Mouse (Mus musculus) left cerebral cortex, postnatal 25 days (tissue): ENCODE measurements at regions not wholly inside any gene's neighbourhood (a gene's known extent, or its start where the extent isn't known, plus 50 kb on each side); places are given as distances from the start of the nearest gene placed in this dataset.

Experiments
- DNase-seq, 2 experiments: peaks; one replicate each; pipeline ENCODE4 v3.0.0; 2022; ENCODE audit warnings: low spot score in 2 of 2, mixed read lengths in 1 of 2
- intact Hi-C: fragments of 180-260 bp; cut with DNase I; formaldehyde crosslinking; loops from one replicate; pipeline ENCODE4 v1.15.1; 2025

DNA sequence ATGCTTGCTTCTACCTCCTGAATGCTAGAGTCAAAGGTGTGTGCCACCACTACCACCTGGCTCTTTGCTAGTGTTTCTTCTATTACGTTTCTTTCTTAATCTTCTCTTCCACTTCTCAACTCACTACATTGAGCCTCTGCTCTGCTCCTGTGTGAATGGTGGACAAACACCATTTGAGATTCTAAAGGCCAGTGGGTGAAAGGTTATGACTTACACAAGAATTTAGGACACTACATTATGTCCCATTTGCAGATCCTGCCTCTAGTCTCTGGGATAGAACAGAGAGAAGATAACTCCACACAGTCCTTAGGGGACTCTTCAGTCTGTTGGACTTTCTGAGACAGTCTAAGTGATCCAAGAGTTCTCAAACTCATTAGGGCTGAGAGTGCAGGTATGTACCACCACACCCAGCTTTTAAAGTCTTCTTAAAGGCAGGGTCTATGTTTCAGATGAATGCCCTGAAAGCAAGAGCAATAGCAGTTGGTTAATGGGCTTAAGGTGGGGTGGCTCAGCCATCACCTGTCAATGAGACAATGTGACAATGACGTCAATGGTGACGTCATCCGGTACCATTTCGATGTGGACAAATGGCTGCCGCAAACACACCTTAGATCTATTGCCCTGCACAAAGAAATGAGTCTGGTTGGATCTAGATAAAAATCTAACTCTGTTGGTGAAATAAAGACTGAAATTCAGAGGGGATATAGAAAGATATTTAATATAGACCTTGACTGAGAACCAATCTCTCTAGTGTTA, 131.4 kb downstream of the Cd24a start:
- DNase-seq, result no peak
- intact Hi-C loops, result no loop called here

- no peak for DNase-seq
Measured at GRCm38 (mm10) chr10:43710186-43710885, 132.3 kb downstream of the Cd24a start.

GRCm38 (mm10) chr10:43710886-43711256, 132.8 kb downstream of the Cd24a start:
- intact Hi-C loops, result no loop called here

More at GRCm38 (mm10) chr10:43710186-43710885, 132.3 kb downstream of the Cd24a start:
- intact Hi-C loops, result no loop called here

GRCm38 (mm10) chr10:43712657-43713056, 134.6 kb downstream of the Cd24a start:
- intact Hi-C loops, result no loop called here
- DNase-seq, result peak in 1 of 2 experiments; percentile 60

More at GRCm38 (mm10) chr10:43710886-43711256, 132.8 kb downstream of the Cd24a start:
- no peak for DNase-seq

DNA sequence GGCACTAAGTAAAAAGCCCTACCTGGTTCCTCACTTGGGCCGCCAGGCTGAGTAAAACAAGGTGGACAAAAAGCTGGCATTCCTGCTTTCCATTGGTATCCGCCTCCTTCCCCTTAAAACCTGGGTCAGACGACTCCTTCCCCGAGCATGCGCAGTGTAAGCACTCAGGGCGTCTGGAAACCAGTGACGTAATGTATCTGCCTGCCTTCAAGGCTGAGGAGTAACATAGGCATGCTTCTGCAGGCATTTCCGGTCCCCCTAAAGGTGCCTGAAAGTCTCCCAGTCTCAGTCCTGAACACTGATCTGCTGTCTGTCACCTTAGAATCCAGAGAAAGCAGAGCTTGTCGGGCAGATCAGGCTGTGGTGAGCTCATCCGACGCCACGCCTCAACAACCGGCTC, 140.7 kb downstream of the Cd24a start:
- intact Hi-C loops, result no loop called here
- DNase-seq, result no peak

DNA sequence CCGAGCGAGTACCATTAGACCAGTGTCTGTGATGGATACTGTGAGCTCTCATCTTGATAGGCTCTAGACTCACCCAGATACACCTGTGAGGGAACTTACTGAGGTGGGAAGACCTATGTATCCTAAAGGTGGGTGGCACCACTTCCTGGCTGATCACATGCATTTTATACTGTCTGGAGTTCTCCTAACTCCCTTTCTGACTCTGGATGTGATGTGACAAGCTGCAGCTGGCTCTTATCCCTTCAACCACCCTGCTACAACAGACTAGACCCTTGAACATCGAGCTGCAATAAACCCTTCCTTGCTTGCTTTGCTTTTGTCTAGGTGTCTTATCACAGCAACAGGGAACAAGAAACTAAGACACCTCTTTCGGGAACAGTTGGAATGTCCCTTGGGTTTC, 143.3 kb downstream of the Cd24a start:
- intact Hi-C loops, result no loop called here
- no peak for DNase-seq

DNA sequence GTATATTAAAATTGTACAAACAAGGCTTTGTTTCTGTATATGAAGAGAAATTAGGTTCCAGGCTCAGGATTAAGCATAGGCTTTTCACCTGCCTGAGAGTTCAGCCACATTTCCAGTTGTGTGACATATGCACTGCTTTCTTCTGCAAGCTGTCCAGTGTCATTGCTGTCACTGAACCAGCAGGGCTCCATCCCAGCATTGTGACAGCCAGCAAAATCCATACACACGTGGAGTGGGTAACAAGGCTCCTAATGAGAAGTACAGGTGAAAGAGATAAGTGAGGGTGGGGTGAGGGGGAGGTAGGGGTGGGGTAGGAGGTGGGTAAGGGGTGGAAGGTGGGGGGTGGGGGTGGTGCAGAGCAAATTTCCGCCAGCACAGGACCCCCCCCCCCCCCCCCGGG, 144.1 kb downstream of the Cd24a start:
- intact Hi-C loops, result no loop called here
- no peak for DNase-seq

GRCm38 (mm10) chr10:43722711-43723614, 144.9 kb downstream of the Cd24a start:
- no peak for DNase-seq
- intact Hi-C loops, result no loop called here

- intact Hi-C loops, result no loop called here
Measured at GRCm38 (mm10) chr10:43723615-43723937, 145.5 kb downstream of the Cd24a start.

DNA sequence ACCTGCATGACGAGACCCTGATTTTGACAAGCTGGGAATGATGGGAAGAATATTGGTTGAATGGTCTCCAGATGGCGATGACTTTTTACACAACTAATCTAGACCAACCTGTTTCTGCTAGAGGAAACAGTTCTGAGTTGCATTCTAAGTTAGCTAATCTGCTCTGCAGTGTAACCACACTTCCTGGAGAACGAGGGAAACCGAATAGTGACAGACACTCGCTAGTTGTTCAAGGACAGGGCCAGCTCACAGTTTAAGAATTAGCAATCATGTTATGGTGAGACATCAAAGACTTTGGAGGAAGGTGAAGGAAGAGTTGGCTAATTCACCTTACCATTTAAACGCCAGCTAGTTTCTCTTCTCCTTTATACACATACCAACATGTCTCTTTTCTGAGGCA, 149.7 kb downstream of the Cd24a start:
- intact Hi-C loops, result no loop called here
- DNase-seq, result no peak

More at GRCm38 (mm10) chr10:43723615-43723937, 145.5 kb downstream of the Cd24a start:
- no peak for DNase-seq

DNA sequence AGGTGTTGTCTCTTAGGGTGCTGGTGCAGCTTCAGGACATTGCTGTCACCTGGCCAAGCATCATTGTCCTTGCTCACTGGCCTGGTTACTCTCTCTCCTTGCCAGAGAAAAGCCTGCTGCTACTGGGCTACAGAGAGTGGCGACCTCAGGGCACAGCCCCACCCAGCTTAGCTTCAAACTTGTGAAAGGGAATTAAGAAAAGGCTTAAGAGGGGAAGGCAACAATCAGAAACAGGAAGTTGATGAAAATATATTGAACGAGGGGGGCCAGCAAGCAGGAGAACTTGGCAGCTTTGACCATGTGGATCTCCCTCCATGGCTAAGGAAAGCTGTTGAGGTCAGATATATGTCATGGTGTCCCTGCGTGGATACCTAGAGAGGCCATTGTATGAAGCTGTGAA, 151.1 kb downstream of the Cd24a start:
- DNase-seq, result no peak
- intact Hi-C loops, result no loop called here

DNA sequence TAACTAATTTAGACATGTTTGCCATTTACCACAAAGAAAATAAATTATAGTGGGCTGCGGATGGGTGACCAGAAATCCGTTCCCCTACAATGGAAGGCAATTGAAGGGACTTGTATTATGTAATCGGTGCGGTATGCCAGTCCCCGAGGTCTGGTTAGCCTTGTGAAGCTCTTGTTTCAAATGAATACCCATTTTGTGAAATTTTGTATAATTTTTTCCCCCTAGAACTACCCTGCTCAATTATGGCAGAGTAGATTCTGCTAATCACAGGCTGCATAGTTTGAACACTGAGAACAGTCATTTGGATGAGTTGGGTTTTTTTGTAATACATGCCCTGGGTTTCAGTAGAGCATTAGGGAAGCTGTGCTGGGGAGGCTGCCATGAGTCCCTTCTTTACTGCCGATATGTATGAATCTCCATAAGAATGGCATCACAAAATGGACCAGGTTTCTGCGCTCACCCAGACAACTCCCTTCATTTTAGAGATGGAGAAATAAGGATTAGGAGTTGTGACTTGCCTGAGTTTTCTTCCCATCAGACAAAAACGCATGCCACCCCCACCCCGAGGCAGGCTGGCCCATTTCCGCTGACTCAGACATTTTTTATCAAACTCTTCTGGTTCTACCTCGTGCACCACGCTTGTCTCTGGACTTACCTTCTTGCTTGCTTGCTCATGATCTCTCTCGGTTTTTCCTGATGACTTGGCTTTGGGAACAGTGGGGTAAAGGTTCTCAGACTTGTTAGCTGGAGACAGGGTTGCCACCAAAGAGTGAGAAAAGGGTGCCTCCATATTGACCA, 155.7 kb downstream of the Cd24a start:
- intact Hi-C loops, result no loop called here
- DNase-seq, result no peak

GRCm38 (mm10) chr10:43739181-43739580, 161.1 kb downstream of the Cd24a start:
- intact Hi-C loops, result no loop called here
- no peak for DNase-seq

DNA sequence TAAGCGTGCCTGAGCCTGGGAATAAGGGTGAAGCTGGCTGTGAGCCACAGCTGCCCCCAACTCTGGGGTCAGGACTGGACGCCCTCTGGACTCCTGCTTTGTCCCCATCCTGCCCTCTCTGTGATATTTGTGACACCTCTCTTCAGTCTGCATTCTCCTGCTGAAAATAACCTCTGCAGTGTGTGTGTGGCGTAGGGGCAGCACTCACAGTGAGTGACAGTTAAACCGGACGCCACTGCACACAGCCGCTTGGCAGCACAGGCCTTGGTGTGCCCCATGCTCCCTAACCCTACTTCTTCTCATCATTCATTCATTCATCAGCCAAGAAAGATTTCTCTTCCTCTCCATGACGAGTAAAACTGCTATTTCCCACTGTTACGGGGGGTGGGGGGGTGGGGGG, 161.6 kb downstream of the Cd24a start:
- intact Hi-C loops, result loop anchor here (10.0 kb wide), 1 partner anchor 165 kb away; the partner anchor contains the start of gene Cd24a
- DNase-seq, result no peak

GRCm38 (mm10) chr10:43740204-43740865, 161.2 kb downstream of the Qrsl1 start:
- peak; percentile 45 to 59 for DNase-seq
- intact Hi-C loops, result loop anchor here (10.0 kb wide), 1 partner anchor 166 kb away; the partner anchor contains the start of gene Cd24a

DNA sequence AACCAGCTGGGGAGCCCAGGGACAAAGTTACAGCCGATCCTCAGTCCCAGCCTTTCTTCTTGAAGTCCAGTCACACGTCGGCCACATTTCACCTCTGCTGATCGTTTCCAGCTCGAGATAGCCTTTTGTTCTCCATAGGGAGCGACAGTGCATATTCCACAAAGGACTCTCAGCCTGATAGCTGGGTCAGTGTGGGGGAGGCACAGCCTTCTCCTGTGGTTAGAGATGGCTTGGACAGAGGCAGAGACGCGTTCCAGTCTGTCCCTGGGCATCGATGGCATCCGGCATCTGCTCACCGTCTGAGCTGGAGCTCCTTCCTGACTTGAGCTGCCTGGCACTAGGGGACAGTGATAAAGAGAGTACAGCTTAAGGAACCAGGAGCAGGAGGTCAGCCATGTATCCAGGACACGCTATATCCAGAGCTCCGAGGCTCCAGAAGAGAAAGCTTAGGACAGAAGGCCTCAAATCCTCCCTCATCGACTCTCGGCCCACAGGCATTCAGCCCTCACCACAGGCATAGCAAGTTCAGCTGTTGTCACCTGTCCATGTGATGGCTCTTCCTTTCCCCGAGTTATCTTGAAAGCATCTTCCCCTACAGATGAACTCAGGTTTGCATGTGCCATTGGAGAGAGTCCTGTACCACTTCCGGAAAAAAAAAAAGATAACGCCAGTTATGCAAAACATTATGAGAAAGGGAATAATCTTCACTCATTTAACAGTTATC, 160.0 kb downstream of the Qrsl1 start:
- no peak for DNase-seq
- intact Hi-C loops, result loop anchor here (10.0 kb wide), 1 partner anchor 167 kb away; the partner anchor contains the start of gene Cd24a

DNA sequence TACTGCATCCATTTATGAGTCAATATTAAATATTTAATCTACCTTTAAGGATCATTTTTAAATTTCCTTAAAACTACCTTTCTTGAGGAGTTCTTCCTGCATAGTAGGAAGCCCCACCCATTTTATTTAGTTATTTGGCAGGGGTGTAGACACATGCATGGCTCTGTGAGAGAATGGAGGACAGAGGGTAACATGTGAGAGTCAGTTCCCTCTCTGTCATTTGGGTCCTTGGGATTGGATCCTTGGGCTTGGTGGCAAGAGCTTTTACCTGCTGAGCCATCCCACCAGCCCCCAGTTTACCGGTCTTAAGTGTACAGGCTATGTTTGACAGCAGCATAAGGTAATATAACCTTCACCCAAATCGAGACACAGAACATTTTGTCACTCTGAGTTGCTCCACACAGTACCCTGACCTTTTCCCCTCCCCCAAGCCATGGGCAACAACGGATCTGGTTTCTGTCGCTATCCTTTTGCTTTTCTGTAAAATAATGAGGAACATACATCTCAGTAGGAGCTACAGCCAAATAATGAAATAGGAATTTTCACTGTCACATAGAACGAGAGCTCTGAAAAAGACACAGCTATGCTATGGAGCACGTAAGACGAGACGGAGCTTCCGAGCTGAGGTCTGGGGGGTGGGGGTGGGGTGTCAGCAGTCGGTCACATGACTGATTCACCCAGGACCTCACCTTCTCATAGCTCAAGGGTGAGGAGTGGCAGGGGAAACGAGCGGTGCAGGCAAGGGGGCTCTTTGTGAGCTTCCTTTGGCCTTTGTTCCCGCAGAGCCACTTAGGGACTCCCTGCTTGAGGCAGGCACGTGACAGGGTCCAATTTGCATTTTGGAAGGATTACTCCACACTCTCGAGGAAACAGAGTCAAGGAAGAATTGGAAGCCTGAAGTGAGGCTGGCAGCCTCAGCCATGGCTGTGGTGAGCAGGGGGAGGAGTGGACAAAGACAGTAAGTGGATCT, 159.2 kb downstream of the Qrsl1 start:
- intact Hi-C loops, result loop anchor here (10.0 kb wide), 1 partner anchor 168 kb away; the partner anchor contains the start of gene Cd24a
- no peak for DNase-seq
